ENCODE assay signal across 9 mouse cellular contexts in the genomic region with DNA sequence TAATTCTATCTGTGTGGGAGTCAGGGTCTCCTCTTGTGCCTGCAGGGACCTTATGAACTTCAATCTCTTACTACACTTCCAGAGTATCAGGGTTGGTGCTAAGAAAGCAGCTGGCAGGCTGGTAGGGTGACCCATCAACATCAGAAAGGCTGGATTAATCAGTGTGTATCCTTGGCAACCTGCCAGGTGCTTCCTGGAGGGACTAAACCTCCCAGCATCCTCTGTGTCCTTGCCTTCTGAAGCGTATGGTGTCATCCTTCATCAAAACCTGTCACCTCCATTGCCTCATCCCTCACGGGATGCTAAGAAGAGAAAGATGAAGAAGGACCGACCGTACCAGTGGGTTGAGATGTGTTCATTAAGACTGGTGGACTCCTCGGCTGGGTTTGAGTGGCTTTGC. TPM values are rescaled to one million over a fixed set of nuclear protein-coding genes. Genes with fewer than 3 reads are reported as not detected.
DNase-seq lines count a peak whose midpoint lies in the region; ATAC-seq lines count a peak whose summit lies in the region.
"Had no signal": no experiment of that assay in that cellular context is flagged by ENCODE, and none has a peak within 500 bp of the region (broad histone marks: within the 10 kb centered on the region; RNA-seq: fewer than 3 reads in every experiment).

No protein-coding gene starts in this region.

- 55% methylated on average over 5 of the region's 5 CpGs for WGBS in forebrain, embryonic 14.5 days

- ATAC-seq in forebrain, embryonic 14.5 days, result peak; percentile 54

- H3K4me1 ChIP-seq in forebrain, embryonic 14.5 days (ENCODE audit: control insufficient read depth, insufficient read depth, low read length), result peaks cover 18% of the 10 kb centered on the region

- H3K9ac ChIP-seq in forebrain, embryonic 14.5 days (ENCODE audit: low read length), result no peak overlapping the region

- H3K27ac ChIP-seq in forebrain, embryonic 14.5 days (ENCODE audit: low read depth, low read length), result peak overlapping the region; percentile 55; the same call in 1 of the 2 replicates

- no peak overlapping the region for H3K4me2 ChIP-seq in forebrain, embryonic 14.5 days (ENCODE audit: low read length)

- H3K27me3 ChIP-seq in forebrain, embryonic 14.5 days (replicated peaks; ENCODE audit: control insufficient read depth, insufficient read depth, low read length), result no peaks in the 10 kb centered on the region

- no peak overlapping the region for H3K4me3 ChIP-seq in forebrain, embryonic 14.5 days (ENCODE audit: low read depth, low read length)

- no peaks in the 10 kb centered on the region for H3K36me3 ChIP-seq in forebrain, embryonic 14.5 days (ENCODE audit: control insufficient read depth, insufficient read depth, low read length)

- DNase-seq in cerebellum, adult 11-12 months, result peak; percentile 50
- no peak for DNase-seq in cerebellum, adult 9-10 months
- DNase-seq in ZHBTc4 (ENCODE audit: low read depth, low spot score), result peak; percentile 49
- peak; percentile 69 for DNase-seq in forebrain, embryonic 14.5 days (ENCODE audit: low spot score)
- DNase-seq in mesoderm, embryonic 11.5 days (ENCODE audit: low read depth, low spot score), result peak; percentile 45
- no peak for DNase-seq in embryo, embryonic 11 days
- no peak for DNase-seq in layer of hippocampus, adult 18-20 months (ENCODE audit: low spot score in 2 of 2)
- DNase-seq in layer of hippocampus, postnatal 14 days (ENCODE audit: low spot score in 2 of 2), result no peak

- no peaks in the 10 kb centered on the region for H3K9me3 ChIP-seq in forebrain, embryonic 14.5 days (replicated peaks; ENCODE audit: control insufficient read depth, low read length)

RNA-seq across cellular contexts. Expression of a gene that starts 8.0 kb away (rescaled TPM):
- polyA plus RNA-seq in forebrain, embryonic 14.5 days (2014; fragmentation: Nextera tagmentation; extraction: Ambion mirVana), result 45.6 and 51.6 TPM in 2 replicates
- total RNA-seq in layer of hippocampus, adult 18-20 months (2021), result 10 to 100 TPM; 23.1 to 25.4 TPM
- total RNA-seq in layer of hippocampus, postnatal 14 days (2021), result 10 to 100 TPM; 36.1 to 39.2 TPM

RNA-seq across cellular contexts. Expression of a gene that starts 23.4 kb away (rescaled TPM):
- not detected in 2 replicates for polyA plus RNA-seq in forebrain, embryonic 14.5 days (2014; fragmentation: Nextera tagmentation; extraction: Ambion mirVana)
- not detected for total RNA-seq in layer of hippocampus, adult 18-20 months (2021)
- total RNA-seq in layer of hippocampus, postnatal 14 days (2021), result not detected
- total RNA-seq: left cerebral cortex, adult 18-20 months had no signal

Comparison
In these comparisons a context has a peak if more than half of its experiments do, and no peak if none do; other contexts are left out.
1. DNase-seq: peak in cerebellum, adult 11-12 months (single experiment), ZHBTc4 (single experiment), forebrain, embryonic 14.5 days (single experiment) and mesoderm, embryonic 11.5 days (single experiment); none in cerebellum, adult 9-10 months (single experiment), embryo, embryonic 11 days (single experiment), layer of hippocampus, adult 18-20 months (0 of 2) and layer of hippocampus, postnatal 14 days (0 of 2).